Mouse (Mus musculus) gastrocnemius, postnatal 36 days (tissue): ENCODE data around the gene Mertk. TPM values are rescaled to one million over a fixed set of nuclear protein-coding genes. Genes with fewer than 3 reads are reported as not detected.

ENCODE experiments used
- DNase-seq, 2 experiments: peaks; one replicate each; pipeline ENCODE4 v3.0.0; 2022
- intact Hi-C: fragments of 180-260 bp; cut with DNase I; formaldehyde crosslinking; loops from one replicate; pipeline ENCODE4 v1.15.1; 2025
- total RNA-seq, 2 experiments: library from RNA; stranded (reverse); gene quantifications; 2 replicates each; pipeline ENCODE4 v1.2.3; 2021

Mertk gene
- total RNA-seq, 2 experiments from 2014 or later = 1.7 to 2.0 TPM

- intact Hi-C loops = no loop called here
- no peak for DNase-seq
These were observed 60.1 kb downstream of the Mertk start for GRCm38 (mm10) chr2:128758724-128759340.

- intact Hi-C loops = no loop called here
- no peak for DNase-seq
These were observed 63.3 kb downstream of the Mertk start for GRCm38 (mm10) chr2:128762008-128762407.

GRCm38 (mm10) chr2:128765787-128766186, 67.0 kb downstream of the Mertk start:
- intact Hi-C loops = no loop called here
- DNase-seq = no peak

- intact Hi-C loops = no loop called here
- DNase-seq = no peak
These were observed 69.9 kb downstream of the Mertk start for GRCm38 (mm10) chr2:128768545-128769247.

- DNase-seq = no peak
- intact Hi-C loops = no loop called here
These were observed 71.8 kb downstream of the Mertk start for GRCm38 (mm10) chr2:128770557-128770956.

GRCm38 (mm10) chr2:128771048-128771447, 72.3 kb downstream of the Mertk start:
- intact Hi-C loops = no loop called here
- no peak for DNase-seq

- no peak for DNase-seq
- intact Hi-C loops = no loop called here
These were observed 73.1 kb downstream of the Mertk start for GRCm38 (mm10) chr2:128771750-128772338.

GRCm38 (mm10) chr2:128782231-128782630, 83.5 kb downstream of the Mertk start:
- intact Hi-C loops = no loop called here
- no peak for DNase-seq

- intact Hi-C loops = no loop called here
- DNase-seq = no peak
These were observed 85.0 kb downstream of the Mertk start for GRCm38 (mm10) chr2:128783660-128784345.

GRCm38 (mm10) chr2:128784814-128785213, 86.1 kb downstream of the Mertk start:
- intact Hi-C loops = no loop called here
- no peak for DNase-seq

- intact Hi-C loops = no loop called here
These were observed 87.6 kb downstream of the Mertk start for GRCm38 (mm10) chr2:128786341-128786740.

GRCm38 (mm10) chr2:128786795-128787194, 88.0 kb downstream of the Mertk start:
- DNase-seq = no peak
- intact Hi-C loops = no loop called here

More at GRCm38 (mm10) chr2:128786341-128786740, 87.6 kb downstream of the Mertk start:
- no peak for DNase-seq

- intact Hi-C loops = no loop called here
- no peak for DNase-seq
These were observed 89.0 kb downstream of the Mertk start for GRCm38 (mm10) chr2:128787805-128788204.

GRCm38 (mm10) chr2:128790875-128791614, 92.3 kb downstream of the Mertk start:
- no peak for DNase-seq
- intact Hi-C loops = no loop called here

GRCm38 (mm10) chr2:128793958-128794357, 95.2 kb downstream of the Mertk start:
- intact Hi-C loops = no loop called here
- no peak for DNase-seq

GRCm38 (mm10) chr2:128796463-128796862, 97.7 kb downstream of the Mertk start:
- DNase-seq = no peak
- intact Hi-C loops = loop anchor here (5.0 kb wide), 1 partner anchor 89 kb away; no protein-coding TSS in a partner anchor

GRCm38 (mm10) chr2:128803441-128803840, 104.7 kb downstream of the Mertk start:
- intact Hi-C loops = no loop called here
- no peak for DNase-seq

GRCm38 (mm10) chr2:128805341-128805740, 106.6 kb downstream of the Mertk start:
- no peak for DNase-seq
- intact Hi-C loops = no loop called here

GRCm38 (mm10) chr2:128806561-128806960, 107.8 kb downstream of the Mertk start:
- DNase-seq = no peak
- intact Hi-C loops = no loop called here

GRCm38 (mm10) chr2:128812761-128813160, 114.0 kb downstream of the Mertk start:
- no peak for DNase-seq
- intact Hi-C loops = no loop called here
